Comparison of ENCODE assay signal across 17 mouse cellular contexts in genomic region chr1:75289888-75290431, GRCm38 (mm10). TPM values are rescaled to one million over a fixed set of nuclear protein-coding genes. Genes with fewer than 3 reads are reported as not detected.
DNase-seq lines count a peak whose midpoint lies in the region; ATAC-seq lines count a peak whose summit lies in the region.
"Had no signal": no experiment of that assay in that cellular context is flagged by ENCODE, and none has a peak within 500 bp of the region (broad histone marks: within the 10 kb centered on the region; RNA-seq: fewer than 3 reads in every experiment).

No protein-coding gene starts in this region.

- WGBS in forebrain, embryonic 11.5 days, result 46% methylated on average over 8 of the region's 8 CpGs
- 25% methylated on average over 8 of the region's 8 CpGs for WGBS in hindbrain, embryonic 13.5 days
- WGBS in midbrain, embryonic 15.5 days, result 18% methylated on average over 8 of the region's 8 CpGs
- 60% methylated on average over 8 of the region's 8 CpGs for WGBS in heart, embryonic 12.5 days

- H3K4me3 ChIP-seq in forebrain, embryonic 11.5 days (ENCODE audit: low read depth, low read length), result no peak overlapping the region
- no peak overlapping the region for H3K4me3 ChIP-seq in hindbrain, embryonic 13.5 days
- no peak overlapping the region for H3K4me3 ChIP-seq in midbrain, embryonic 15.5 days
- H3K4me3 ChIP-seq in heart, embryonic 12.5 days, result no peak overlapping the region
- H3K4me3 ChIP-seq: liver, embryonic 12.5 days had no signal

- no peaks in the 10 kb centered on the region for H3K27me3 ChIP-seq in forebrain, embryonic 11.5 days (ENCODE audit: control insufficient read depth, insufficient read depth, low read length)
- no peaks in the 10 kb centered on the region for H3K27me3 ChIP-seq in hindbrain, embryonic 13.5 days
- no peaks in the 10 kb centered on the region for H3K27me3 ChIP-seq in midbrain, embryonic 15.5 days (replicated peaks)
- H3K27me3 ChIP-seq in heart, embryonic 12.5 days (replicated peaks), result 0 out of 2 replicates have a peak, but pooled peaks cover 10% of the 10 kb centered on the region

- no peaks in the 10 kb centered on the region for H3K36me3 ChIP-seq in forebrain, embryonic 11.5 days (ENCODE audit: control insufficient read depth, insufficient read depth, low read length)
- H3K36me3 ChIP-seq in hindbrain, embryonic 13.5 days, result no peaks in the 10 kb centered on the region
- no peaks in the 10 kb centered on the region for H3K36me3 ChIP-seq in midbrain, embryonic 15.5 days (replicated peaks)
- H3K36me3 ChIP-seq in heart, embryonic 12.5 days, result no peaks in the 10 kb centered on the region
- H3K36me3 ChIP-seq: liver, embryonic 12.5 days had no signal

- no peak overlapping the region for H3K4me2 ChIP-seq in forebrain, embryonic 11.5 days (ENCODE audit: low read depth, low read length, severe bottlenecking)
- H3K4me2 ChIP-seq in hindbrain, embryonic 13.5 days, result peak overlapping the region; percentile 27; the same call in 1 of the 2 replicates
- peak overlapping the region; percentile 29; the same call in 1 of the 2 replicates for H3K4me2 ChIP-seq in midbrain, embryonic 15.5 days
- H3K4me2 ChIP-seq in heart, embryonic 12.5 days, result no peak overlapping the region
- H3K4me2 ChIP-seq: liver, embryonic 12.5 days had no signal

- H3K4me1 ChIP-seq in forebrain, embryonic 11.5 days (replicated peaks; ENCODE audit: control insufficient read depth, insufficient read depth, low read length), result no peaks in the 10 kb centered on the region; the same call in 1 of the 2 replicates
- peaks cover 36% of the 10 kb centered on the region for H3K4me1 ChIP-seq in hindbrain, embryonic 13.5 days (replicated peaks)
- H3K4me1 ChIP-seq in midbrain, embryonic 15.5 days, result peaks cover 32% of the 10 kb centered on the region
- H3K4me1 ChIP-seq in heart, embryonic 12.5 days (replicated peaks), result peaks cover 22% of the 10 kb centered on the region
- H3K4me1 ChIP-seq: liver, embryonic 12.5 days had no signal

- H3K9me3 ChIP-seq in forebrain, embryonic 11.5 days (ENCODE audit: control insufficient read depth, low read length), result no peaks in the 10 kb centered on the region
- H3K9me3 ChIP-seq in hindbrain, embryonic 13.5 days, result no peaks in the 10 kb centered on the region
- no peaks in the 10 kb centered on the region for H3K9me3 ChIP-seq in midbrain, embryonic 15.5 days
- H3K9me3 ChIP-seq in heart, embryonic 12.5 days (replicated peaks), result no peaks in the 10 kb centered on the region
- H3K9me3 ChIP-seq: liver, embryonic 12.5 days had no signal

- peak overlapping the region; percentile 79 for H3K27ac ChIP-seq in forebrain, embryonic 11.5 days (ENCODE audit: low read depth, low read length)
- peak overlapping the region; percentile 94 for H3K27ac ChIP-seq in hindbrain, embryonic 13.5 days
- H3K27ac ChIP-seq in midbrain, embryonic 15.5 days, result peak overlapping the region; percentile 83
- H3K27ac ChIP-seq in heart, embryonic 12.5 days (ENCODE audit: poor library complexity, severe bottlenecking), result no peak overlapping the region
- H3K27ac ChIP-seq: kidney, postnatal 0 days; liver, embryonic 12.5 days had no signal

- H3K9ac ChIP-seq in forebrain, embryonic 11.5 days (ENCODE audit: low read length), result no peak overlapping the region
- 0 out of 2 replicates have a peak overlapping the region, but pooled peaks have one; percentile 15 for H3K9ac ChIP-seq in hindbrain, embryonic 13.5 days
- no peak overlapping the region for H3K9ac ChIP-seq in midbrain, embryonic 15.5 days
- H3K9ac ChIP-seq in heart, embryonic 12.5 days, result no peak overlapping the region
- H3K9ac ChIP-seq: liver, embryonic 12.5 days had no signal

- ATAC-seq in forebrain, embryonic 11.5 days (replicated peaks; ENCODE audit: low FRiP score), result 0 out of 2 replicates have a peak, but pooled peaks have one; percentile 49
- ATAC-seq in hindbrain, embryonic 13.5 days (ENCODE audit: low FRiP score), result peak; percentile 29; the same call in 1 of the 2 replicates
- ATAC-seq in midbrain, embryonic 15.5 days (replicated peaks), result peak; percentile 53; the same call in 1 of the 2 replicates
- ATAC-seq in heart, embryonic 12.5 days (ENCODE audit: insufficient number of reproducible peaks, low FRiP score), result no peak
- ATAC-seq: inflammation-experienced regulatory T-cells, adult 6 months; liver, embryonic 12.5 days had no signal

- peak; percentile 83 for DNase-seq in brain, adult 2 months (ENCODE audit: low read depth, low spot score)
- DNase-seq in forebrain, embryonic 11.5 days (ENCODE audit: low spot score), result no peak
- DNase-seq in thymus, postnatal 14 days, result no peak
- no peak for DNase-seq in adrenal gland, adult 18-20 months (ENCODE audit: low spot score in 2 of 2)
- DNase-seq in retina, embryonic 14.5 days (ENCODE audit: low spot score), result no peak
- DNase-seq: gastrocnemius, postnatal 36 days had no signal

RNA-seq across cellular contexts. Expression of gene Resp18, which starts 11.7 kb away (rescaled TPM):
- polyA plus RNA-seq in forebrain, embryonic 11.5 days (2014; fragmentation: Nextera tagmentation; extraction: Ambion mirVana), result 14.9 and 15.8 TPM in 2 replicates
- 131 and 140 TPM in 2 replicates for polyA plus RNA-seq in hindbrain, embryonic 13.5 days (2015; fragmentation: Nextera tagmentation; extraction: Ambion mirVana)
- polyA plus RNA-seq in midbrain, embryonic 15.5 days (2015; fragmentation: Nextera tagmentation; extraction: Ambion mirVana), result 167 and 169 TPM in 2 replicates
- not detected in 2 replicates for polyA plus RNA-seq in heart, embryonic 12.5 days (2016; fragmentation: Nextera tagmentation; extraction: Ambion mirVana)
- total RNA-seq in adrenal gland, adult 18-20 months (2021), result 100 to 1,000 TPM; 141 to 165 TPM
- total RNA-seq: gastrocnemius, postnatal 36 days; MEL had no signal
- polyA plus RNA-seq: inflammation-experienced regulatory T-cells, adult 6 months; kidney, postnatal 0 days had no signal

RNA-seq across cellular contexts. Expression of gene Ptprn, which starts 25.7 kb away (rescaled TPM):
- polyA plus RNA-seq in forebrain, embryonic 11.5 days (2014; fragmentation: Nextera tagmentation; extraction: Ambion mirVana), result 3.7 and 4.3 TPM in 2 replicates
- polyA plus RNA-seq in hindbrain, embryonic 13.5 days (2015; fragmentation: Nextera tagmentation; extraction: Ambion mirVana), result 15.6 and 17.6 TPM in 2 replicates
- 24.2 and 26.6 TPM in 2 replicates for polyA plus RNA-seq in midbrain, embryonic 15.5 days (2015; fragmentation: Nextera tagmentation; extraction: Ambion mirVana)
- 0.69 and 0.96 TPM in 2 replicates for polyA plus RNA-seq in heart, embryonic 12.5 days (2016; fragmentation: Nextera tagmentation; extraction: Ambion mirVana)
- total RNA-seq in adrenal gland, adult 18-20 months (2021), result 10 to 100 TPM; 51.0 to 59.5 TPM
- total RNA-seq: MEL had no signal

RNA-seq across cellular contexts. Expression of gene Dnpep, which starts 27.8 kb away (rescaled TPM):
- polyA plus RNA-seq in forebrain, embryonic 11.5 days (2014; fragmentation: Nextera tagmentation; extraction: Ambion mirVana), result 125 and 129 TPM in 2 replicates
- polyA plus RNA-seq in hindbrain, embryonic 13.5 days (2015; fragmentation: Nextera tagmentation; extraction: Ambion mirVana), result 161 and 170 TPM in 2 replicates
- polyA plus RNA-seq in midbrain, embryonic 15.5 days (2015; fragmentation: Nextera tagmentation; extraction: Ambion mirVana), result 152 and 162 TPM in 2 replicates
- polyA plus RNA-seq in heart, embryonic 12.5 days (2016; fragmentation: Nextera tagmentation; extraction: Ambion mirVana), result 113 TPM in 2 replicates
- total RNA-seq in adrenal gland, adult 18-20 months (2021), result 10 to 100 TPM; 90.1 to 90.6 TPM

RNA-seq across cellular contexts. Expression of gene Dnajb2, which starts 53.8 kb away (rescaled TPM):
- polyA plus RNA-seq in forebrain, embryonic 11.5 days (2014; fragmentation: Nextera tagmentation; extraction: Ambion mirVana), result 22.2 and 22.6 TPM in 2 replicates
- polyA plus RNA-seq in hindbrain, embryonic 13.5 days (2015; fragmentation: Nextera tagmentation; extraction: Ambion mirVana), result 59.7 and 62.3 TPM in 2 replicates
- polyA plus RNA-seq in midbrain, embryonic 15.5 days (2015; fragmentation: Nextera tagmentation; extraction: Ambion mirVana), result 72.9 and 82.1 TPM in 2 replicates
- 34.5 and 37.5 TPM in 2 replicates for polyA plus RNA-seq in heart, embryonic 12.5 days (2016; fragmentation: Nextera tagmentation; extraction: Ambion mirVana)
- 100 to 1,000 TPM; 118 to 204 TPM for total RNA-seq in adrenal gland, adult 18-20 months (2021)

RNA-seq across cellular contexts. Expression of gene A630095N17Rik, which starts 58.1 kb away (rescaled TPM):
- not detected in 2 replicates for polyA plus RNA-seq in forebrain, embryonic 11.5 days (2014; fragmentation: Nextera tagmentation; extraction: Ambion mirVana)
- polyA plus RNA-seq in hindbrain, embryonic 13.5 days (2015; fragmentation: Nextera tagmentation; extraction: Ambion mirVana), result not detected in 2 replicates
- polyA plus RNA-seq in midbrain, embryonic 15.5 days (2015; fragmentation: Nextera tagmentation; extraction: Ambion mirVana), result not detected in 2 replicates
- polyA plus RNA-seq in heart, embryonic 12.5 days (2016; fragmentation: Nextera tagmentation; extraction: Ambion mirVana), result not detected in 2 replicates
- total RNA-seq in adrenal gland, adult 18-20 months (2021), result not detected
- total RNA-seq: adrenal gland, postnatal 4 days; gastrocnemius, postnatal 36 days; left cerebral cortex, postnatal 36 days had no signal
- polyA plus RNA-seq: heart, embryonic 14.5 days; inflammation-experienced regulatory T-cells, adult 6 months; liver, embryonic 12.5 days; stomach, embryonic 16.5 days had no signal

Comparison
In these comparisons a context has a peak if more than half of its experiments do, and no peak if none do; other contexts are left out.
1. H3K4me2 ChIP-seq: peak in hindbrain, embryonic 13.5 days (single experiment) and midbrain, embryonic 15.5 days (single experiment); none in forebrain, embryonic 11.5 days (single experiment) and heart, embryonic 12.5 days (single experiment).
2. RNA of gene Resp18, which starts 11.7 kb away (polyA plus RNA-seq): 167 to 169 TPM in midbrain, embryonic 15.5 days, 131 to 140 TPM in hindbrain, embryonic 13.5 days and 14.9 to 15.8 TPM in forebrain, embryonic 11.5 days; not detected in heart, embryonic 12.5 days; every median in the first group is over 10 times any median in the second.